Mouse (Mus musculus): ENCODE results near the gene Parm1. TPM values are rescaled to one million over a fixed set of nuclear protein-coding genes. Genes with fewer than 3 reads are reported as not detected.

Parm1 gene
- total RNA-seq, 2 experiments from 2014 or later = 62.5 to 71.7 TPM

DNA sequence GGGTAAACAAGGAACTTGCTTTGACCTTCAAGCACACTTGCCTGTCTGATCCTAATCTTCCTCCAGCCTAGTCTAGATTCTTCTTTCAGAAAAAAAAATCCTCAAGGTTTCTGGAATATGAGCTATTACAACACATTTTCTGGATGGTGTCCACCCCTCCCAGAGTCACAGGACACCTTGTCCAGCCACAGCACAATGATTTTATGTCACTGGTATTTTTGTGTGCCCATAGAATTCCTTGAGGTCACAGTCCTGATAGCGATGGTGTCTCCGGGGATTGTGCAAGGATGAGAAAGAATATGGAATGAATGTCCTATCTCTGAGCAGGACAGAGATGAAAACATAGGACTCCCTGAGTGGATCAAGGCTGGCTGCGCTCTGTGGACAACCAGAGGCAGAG lies 48.0 kb downstream of the Parm1 start:
- no peak for DNase-seq
- intact Hi-C loops (cut with DNase I) = no loop called here

DNA sequence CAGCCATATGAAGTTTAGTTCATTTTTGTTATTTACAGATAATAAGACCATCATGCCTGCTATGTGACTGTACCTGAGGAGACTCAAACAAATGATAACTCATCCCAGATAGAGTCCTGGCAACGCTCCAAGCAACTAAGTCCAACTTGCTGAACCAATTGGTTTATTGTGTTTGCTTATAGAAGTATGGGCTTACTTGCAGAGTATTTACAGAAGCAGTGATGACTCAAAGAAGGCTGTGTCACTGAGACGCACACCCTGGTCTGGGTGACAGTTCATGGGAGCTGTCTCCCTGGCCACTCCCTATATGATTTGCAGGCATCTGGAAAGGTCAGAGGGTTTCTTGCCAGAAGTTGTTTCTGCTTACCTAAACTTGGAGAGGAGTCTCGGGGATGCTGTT lies 49.2 kb downstream of the Parm1 start:
- no peak for DNase-seq
- intact Hi-C loops (cut with DNase I) = no loop called here

- DNase-seq = no peak
- intact Hi-C loops (cut with DNase I) = no loop called here
Measured at GRCm38 (mm10) chr5:91574211-91574610, 56.8 kb downstream of the Parm1 start.

GRCm38 (mm10) chr5:91578924-91579323 lies 61.5 kb downstream of the Parm1 start:
- DNase-seq = peak; percentile 51 to 57
- intact Hi-C loops (cut with DNase I) = no loop called here

GRCm38 (mm10) chr5:91581799-91582198 lies 64.4 kb downstream of the Parm1 start:
- no peak for DNase-seq
- intact Hi-C loops (cut with DNase I) = no loop called here

DNA sequence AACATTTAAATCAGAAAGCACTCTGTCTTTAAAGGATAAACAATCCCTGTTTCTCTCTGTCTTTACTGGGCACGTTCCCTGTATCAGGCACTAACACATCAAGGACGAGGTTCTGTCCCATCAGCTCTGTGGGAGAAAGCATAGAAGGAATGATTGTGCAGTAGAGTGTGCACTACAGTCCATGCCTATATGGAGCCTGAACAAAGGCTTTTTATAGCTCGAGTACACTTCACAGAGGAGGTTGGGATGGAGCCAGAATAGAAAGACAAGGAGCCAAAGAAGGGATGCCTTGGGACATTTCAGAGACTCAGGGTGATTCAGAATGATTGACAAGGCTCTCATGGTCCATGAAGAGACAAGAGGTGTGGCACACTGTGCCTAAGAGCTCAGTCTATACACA lies 68.8 kb downstream of the Parm1 start:
- intact Hi-C loops (cut with DNase I) = loop anchor here (5.0 kb wide), 1 partner anchor 41 kb away; no protein-coding TSS in a partner anchor
- peak; percentile 21 to 43 for DNase-seq

- no peak for DNase-seq
- intact Hi-C loops (cut with DNase I) = no loop called here
Measured at GRCm38 (mm10) chr5:91594083-91594482, 76.7 kb downstream of the Parm1 start.

- no peak for DNase-seq
- intact Hi-C loops (cut with DNase I) = no loop called here
Measured at GRCm38 (mm10) chr5:91597216-91597615, 79.8 kb downstream of the Parm1 start.

DNA sequence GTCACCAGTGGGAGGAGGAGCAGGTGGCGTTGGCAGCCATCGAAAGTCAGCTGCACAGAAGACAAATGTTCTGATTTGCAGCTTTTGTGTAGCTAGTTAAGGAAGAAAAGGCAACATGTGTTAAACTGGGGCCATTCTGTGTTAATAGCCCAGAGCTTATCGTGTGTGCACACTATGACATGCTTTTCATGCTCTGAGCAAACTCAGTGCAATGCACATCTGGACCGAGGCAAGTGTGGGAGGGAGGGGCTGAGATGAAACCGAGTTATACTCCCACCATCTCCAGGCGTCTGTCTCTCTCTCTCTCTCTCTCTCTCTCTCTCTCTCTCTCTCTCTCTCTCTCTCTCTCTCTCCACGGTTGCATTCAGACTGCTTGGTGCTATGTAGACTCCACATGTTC lies 82.4 kb downstream of the Parm1 start:
- intact Hi-C loops (cut with DNase I) = no loop called here
- no peak for DNase-seq

- intact Hi-C loops (cut with DNase I) = no loop called here
- no peak for DNase-seq
Measured at GRCm38 (mm10) chr5:91603347-91603746, 85.9 kb downstream of the Parm1 start.

- intact Hi-C loops (cut with DNase I) = no loop called here
- DNase-seq = no peak
Measured at GRCm38 (mm10) chr5:91603787-91604439, 86.5 kb downstream of the Parm1 start.

GRCm38 (mm10) chr5:91607234-91607633 lies 89.8 kb downstream of the Parm1 start:
- DNase-seq = peak in 1 of 2 experiments; percentile 21
- intact Hi-C loops (cut with DNase I) = no loop called here

DNA sequence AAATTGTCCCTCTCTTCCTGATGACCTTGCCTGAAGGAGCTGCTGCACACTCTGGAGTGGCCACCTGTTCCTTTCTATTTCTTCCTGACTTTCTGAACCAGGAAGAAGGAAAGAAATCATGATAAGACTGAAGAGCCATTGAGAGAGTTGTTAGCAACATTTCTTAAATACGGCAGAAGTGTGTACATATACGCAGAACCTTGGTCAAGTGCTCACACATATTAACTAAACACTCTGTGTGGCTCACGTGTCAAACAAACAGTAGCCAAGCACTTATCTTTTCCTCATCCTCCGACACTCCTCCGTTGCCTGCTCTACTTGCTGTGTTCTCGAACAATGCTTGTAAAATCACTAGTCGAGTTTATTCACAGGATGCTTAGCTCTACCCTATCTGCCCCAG lies 90.4 kb downstream of the Parm1 start:
- intact Hi-C loops (cut with DNase I) = no loop called here
- DNase-seq = no peak

DNA sequence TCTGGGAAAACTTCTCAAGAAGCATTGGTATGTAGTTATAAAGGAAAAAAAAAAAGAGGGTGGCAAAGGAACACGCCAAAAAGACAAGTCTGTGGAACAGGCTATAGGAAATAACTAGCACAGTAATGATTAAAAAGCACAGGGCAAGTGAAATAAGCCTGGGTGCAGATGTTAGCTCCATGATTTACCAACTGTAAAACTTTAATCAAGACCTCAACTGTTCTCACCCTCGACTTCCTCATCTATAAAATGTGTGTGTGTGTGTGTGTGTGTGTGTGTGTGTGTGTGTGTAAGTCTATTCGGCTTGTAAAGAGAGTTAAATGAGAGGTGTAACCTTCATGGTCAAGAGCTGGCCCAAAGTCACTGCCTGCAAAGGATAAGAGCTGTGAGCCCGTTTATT lies 91.6 kb downstream of the Parm1 start:
- DNase-seq = no peak
- intact Hi-C loops (cut with DNase I) = no loop called here

GRCm38 (mm10) chr5:91609511-91610300 lies 92.3 kb downstream of the Parm1 start:
- intact Hi-C loops (cut with DNase I) = no loop called here
- DNase-seq = no peak

GRCm38 (mm10) chr5:91610499-91610898 lies 93.1 kb downstream of the Parm1 start:
- DNase-seq = no peak
- intact Hi-C loops (cut with DNase I) = no loop called here

- intact Hi-C loops (cut with DNase I) = no loop called here
- DNase-seq = no peak
Measured at GRCm38 (mm10) chr5:91611589-91611988, 94.2 kb downstream of the Parm1 start.

DNA sequence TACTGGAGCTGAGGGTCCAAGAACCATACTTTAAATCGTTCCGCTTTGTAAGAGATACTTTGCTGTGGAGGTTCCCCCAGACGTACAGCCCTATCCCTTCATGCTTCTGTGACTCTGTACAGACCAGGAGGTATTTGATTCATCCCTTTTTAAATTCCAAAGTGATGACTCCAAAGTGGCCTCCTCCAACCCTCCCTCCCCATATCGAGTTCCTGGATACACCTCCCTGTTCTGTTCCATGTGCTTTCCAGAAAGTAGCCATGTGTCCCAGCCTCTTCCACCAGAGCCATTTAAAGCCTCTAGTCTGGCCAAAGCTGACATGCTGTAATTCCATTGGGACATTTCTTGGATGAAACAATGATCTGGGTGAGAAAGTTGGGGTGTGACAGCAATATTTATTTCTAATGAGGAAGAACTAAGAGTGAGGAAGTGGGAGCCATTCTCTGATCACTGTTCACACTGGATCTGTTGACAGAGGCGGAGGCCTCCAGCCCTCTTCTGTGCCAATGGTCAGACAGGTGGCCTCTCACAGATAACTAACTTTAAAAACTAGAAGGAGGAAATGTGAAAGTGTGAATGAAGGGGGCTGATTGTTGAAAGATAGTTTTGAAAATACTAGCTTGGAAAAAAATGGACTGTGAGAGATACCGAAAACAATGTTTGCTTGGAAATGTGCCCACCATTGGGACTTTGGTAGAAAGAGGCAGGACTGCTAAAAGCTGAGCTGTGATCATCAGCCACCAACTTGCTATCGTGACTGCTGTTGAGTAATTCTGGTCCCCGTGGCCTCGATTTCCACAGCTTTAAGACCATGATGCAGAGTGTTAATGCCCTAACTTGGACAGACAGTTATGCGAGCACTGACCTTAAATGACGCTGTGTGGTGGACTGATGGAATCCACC lies 100.2 kb downstream of the Parm1 start:
- intact Hi-C loops (cut with DNase I) = no loop called here
- peak; percentile 27 to 35 for DNase-seq

DNA sequence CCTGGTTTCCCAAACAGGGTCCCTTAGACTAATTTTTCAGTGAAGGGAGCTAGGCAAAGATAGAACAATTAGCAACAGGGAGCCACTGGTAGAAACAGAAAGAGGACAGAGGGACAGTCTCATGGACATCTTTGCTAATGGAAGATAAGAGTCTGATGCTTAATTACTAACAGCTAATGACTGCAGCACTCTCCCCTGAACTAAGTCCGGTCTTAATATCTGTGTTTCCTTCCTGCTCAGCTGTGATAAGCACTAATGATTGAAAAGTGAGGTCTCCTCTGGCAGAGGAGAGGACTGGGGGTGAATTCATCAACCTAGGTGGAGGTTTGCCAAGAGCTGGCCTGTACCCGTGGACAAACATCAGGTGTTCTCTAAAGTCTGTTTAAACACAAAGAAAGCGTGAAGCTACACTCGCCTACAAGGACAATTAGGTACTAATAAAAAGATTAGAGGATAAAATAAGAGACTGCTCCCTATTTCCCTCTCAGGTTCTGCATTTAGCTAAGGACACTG lies 101.3 kb downstream of the Parm1 start:
- intact Hi-C loops (cut with DNase I) = no loop called here
- no peak for DNase-seq

DNA sequence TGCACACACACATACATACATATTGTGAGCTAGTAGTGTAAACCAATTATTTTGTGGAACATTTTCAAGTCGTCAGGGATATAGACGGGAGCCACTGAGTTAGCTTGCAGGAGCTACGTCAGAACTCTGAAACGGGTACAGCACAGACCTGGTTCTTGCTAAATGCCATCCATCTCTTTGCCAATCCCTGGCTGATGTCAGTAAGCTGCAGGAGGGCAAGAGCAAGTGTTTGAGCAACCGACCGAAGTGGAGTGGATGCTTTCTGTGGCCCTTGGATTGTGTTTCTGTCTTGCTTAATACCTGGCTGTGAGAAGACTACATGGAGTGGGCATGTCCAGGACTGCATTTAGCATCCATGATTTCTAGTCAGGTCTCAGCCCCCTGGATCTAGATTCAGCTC lies 103.8 kb downstream of the Parm1 start:
- intact Hi-C loops (cut with DNase I) = no loop called here

GRCm38 (mm10) chr5:91626823-91627222 lies 109.4 kb downstream of the Parm1 start:
- intact Hi-C loops (cut with DNase I) = loop anchor here (5.0 kb wide), 2 partner anchors 40 to 110 kb away; partner anchors contain the start of gene Parm1
- DNase-seq = no peak

More for the DNA sequence above, 103.8 kb downstream of the Parm1 start:
- no peak for DNase-seq

All from heart, postnatal 10 days (tissue).